Mouse (Mus musculus): ENCODE results near the gene Slc9a2.

Slc9a2 gene

GRCm38 (mm10) chr1:40789666-40790233 is 109.4 kb downstream of the Slc9a2 start:
- no peak for DNase-seq

GRCm38 (mm10) chr1:40790324-40791141 is 110.2 kb downstream of the Slc9a2 start, which contains the start of gene Mfsd9:
Gene Mfsd9, minus strand, starts transcription at chr1:40790687.
- peak; percentile 91 to 95 for DNase-seq

- DNase-seq = no peak
These were observed 115.1 kb downstream of the Slc9a2 start for GRCm38 (mm10) chr1:40795508-40795907.

- DNase-seq = peak; percentile 29 to 65
These were observed 117.0 kb downstream of the Slc9a2 start for GRCm38 (mm10) chr1:40797348-40797747.

GRCm38 (mm10) chr1:40799121-40799520 is 118.7 kb downstream of the Slc9a2 start:
- no peak for DNase-seq

- no peak for DNase-seq
These were observed 120.5 kb downstream of the Slc9a2 start for GRCm38 (mm10) chr1:40800908-40801307.

GRCm38 (mm10) chr1:40802759-40803158 is 122.4 kb downstream of the Slc9a2 start:
- peak in 1 of 2 experiments; percentile 47 for DNase-seq

- DNase-seq = no peak
These were observed 123.7 kb downstream of the Slc9a2 start for GRCm38 (mm10) chr1:40804118-40804517.

- DNase-seq = no peak
These were observed 125.0 kb downstream of the Slc9a2 start, which contains the start of gene Tmem182 for GRCm38 (mm10) chr1:40805351-40805750. Gene Tmem182, plus strand, starts transcription at chr1:40805601.

GRCm38 (mm10) chr1:40805891-40806290 is 125.5 kb downstream of the Slc9a2 start:
- no peak for DNase-seq

GRCm38 (mm10) chr1:40808643-40809042 is 128.3 kb downstream of the Slc9a2 start:
- DNase-seq = no peak

GRCm38 (mm10) chr1:40815071-40815845 is 134.9 kb downstream of the Slc9a2 start:
- peak in 1 of 2 experiments; percentile 35 for DNase-seq

Measured in lung, postnatal 4 days (tissue).